Mouse (Mus musculus) hindbrain, embryonic 11.5 days (tissue): ENCODE results near the gene Snapc4. TPM values are rescaled to one million over a fixed set of nuclear protein-coding genes. Genes with fewer than 3 reads are reported as not detected.

Experiments
- ATAC-seq: fragments of 200-750 bp; cut with Nextera tagmentation; 2 replicates; pipeline ENCODE4 v1.8.0; 2017; ENCODE audit warnings: mild to moderate bottlenecking, moderate TSS enrichment, moderate library complexity; ENCODE audit not compliant: low FRiP score
- DNase-seq: peaks from one replicate; pipeline ENCODE4 v3.0.0-alpha.2; 2015; ENCODE audit warnings: low spot score
- H3K27ac ChIP-seq: fragments of 300-500 bp; sonication (generic); 2 replicates; pipeline ENCODE4 v1.5.1; 2014; ENCODE audit warnings: mild to moderate bottlenecking, low read depth, low read length
- H3K27me3 ChIP-seq: fragments of 300-500 bp; sonication (generic); 2 replicates; pipeline ENCODE4 v1.6.1; 2014; ENCODE audit warnings: mild to moderate bottlenecking, low read length, moderate library complexity, mixed read lengths; ENCODE audit not compliant: control insufficient read depth, insufficient read depth
- H3K36me3 ChIP-seq: fragments of 300-500 bp; sonication (generic); 2 replicates; pipeline ENCODE4 v1.6.1; 2014; ENCODE audit warnings: mild to moderate bottlenecking, low read length, moderate library complexity, mixed read lengths; ENCODE audit not compliant: control insufficient read depth, insufficient read depth
- H3K4me1 ChIP-seq: fragments of 300-500 bp; sonication (generic); replicated peaks from 2 replicates; pipeline ENCODE4 v1.6.1; 2014; ENCODE audit warnings: low read length, mixed read lengths; ENCODE audit not compliant: control insufficient read depth, insufficient read depth
- H3K4me2 ChIP-seq: fragments of 300-500 bp; sonication (generic); replicated peaks from 2 replicates; pipeline ENCODE4 v1.6.1; 2014; ENCODE audit warnings: mild to moderate bottlenecking, low read depth, low read length
- H3K4me3 ChIP-seq: fragments of 300-500 bp; sonication (generic); 2 replicates; pipeline ENCODE4 v1.5.1; 2014; ENCODE audit warnings: low read depth, low read length
- H3K9ac ChIP-seq: fragments of 300-500 bp; sonication (generic); 2 replicates; pipeline ENCODE4 v1.6.1; 2014; ENCODE audit warnings: low read depth, low read length
- H3K9me3 ChIP-seq: fragments of 300-500 bp; sonication (generic); 2 replicates; pipeline ENCODE4 v1.6.1; 2016; ENCODE audit warnings: low read length; ENCODE audit not compliant: control insufficient read depth
- WGBS: fragments of 180-500 bp; shearing (Covaris S2); extraction: QIAGEN DNeasy Blood & Tissue Kit; methylation state at CpG from one replicate; pipeline ENCODE4 v1.1.7; 2014; 5-methylcytosine and 5-hydroxymethylcytosine counted together
- polyA plus RNA-seq: library from polyadenylated mRNA; unstranded; fragments of >200 nt; fragmentation: Nextera tagmentation; extraction: Ambion mirVana; gene quantifications from 2 replicates; pipeline ENCODE4 v1.2.1, GENCODE M21; 2014

The Snapc4 gene
- polyA plus RNA-seq, 1 experiment from 2014 or later: 22.1 TPM

DNA sequence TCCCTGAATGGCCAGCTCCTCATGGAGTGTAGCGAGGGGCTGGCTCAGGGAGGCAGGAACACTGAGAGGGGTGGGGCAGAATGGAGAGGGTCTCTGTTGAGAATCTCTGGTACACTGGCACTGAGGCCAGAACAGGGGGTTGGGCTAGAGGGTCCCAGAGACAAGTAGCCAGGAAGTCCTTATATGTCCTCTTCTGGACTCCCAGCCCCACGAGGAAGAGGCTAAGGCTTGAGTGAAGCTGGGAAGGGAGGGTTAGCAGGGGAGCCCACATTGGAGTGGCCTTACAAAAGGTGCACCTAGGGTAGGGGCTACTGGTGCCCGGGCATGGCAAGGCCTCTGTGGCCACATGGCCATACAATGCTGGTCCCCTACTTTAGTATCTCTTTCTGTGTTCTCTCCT, 63.1 kb downstream of the Snapc4 start:
- Histone ChIP-seq H3K27ac (no peak overlapping the region), H3K4me2 (peak overlapping the region; percentile 83), H3K9ac (peak overlapping the region; percentile 76; the same call in 1 of the 2 replicates), H3K4me1 (peaks cover 12% of the 10 kb centered on the region; the same call in 1 of the 2 replicates), H3K9me3 (no peaks in the 10 kb centered on the region), H3K36me3 (no peaks in the 10 kb centered on the region), H3K27me3 (no peaks in the 10 kb centered on the region), H3K4me3 (peak overlapping the region; percentile 81)
- ATAC-seq: no peak
- DNase-seq: no peak
- 74% methylated on average over 3 of the region's 3 CpGs for WGBS

- Histone ChIP-seq H3K27me3 (no peaks in the 10 kb centered on the region), H3K9me3 (no peaks in the 10 kb centered on the region), H3K4me3 (peak overlapping the region; percentile 81), H3K9ac (peak overlapping the region; percentile 76), H3K27ac (peak overlapping the region; percentile 92; the same call in 1 of the 2 replicates), H3K36me3 (no peaks in the 10 kb centered on the region), H3K4me2 (peak overlapping the region; percentile 83), H3K4me1 (peaks cover 12% of the 10 kb centered on the region; the same call in 1 of the 2 replicates)
- ATAC-seq (no peak), DNase-seq (no peak)
- WGBS: 67% methylated on average over 9 of the region's 9 CpGs
Observed at GRCm38 (mm10) chr2:26316576-26317246, 63.7 kb downstream of the Snapc4 start.

DNA sequence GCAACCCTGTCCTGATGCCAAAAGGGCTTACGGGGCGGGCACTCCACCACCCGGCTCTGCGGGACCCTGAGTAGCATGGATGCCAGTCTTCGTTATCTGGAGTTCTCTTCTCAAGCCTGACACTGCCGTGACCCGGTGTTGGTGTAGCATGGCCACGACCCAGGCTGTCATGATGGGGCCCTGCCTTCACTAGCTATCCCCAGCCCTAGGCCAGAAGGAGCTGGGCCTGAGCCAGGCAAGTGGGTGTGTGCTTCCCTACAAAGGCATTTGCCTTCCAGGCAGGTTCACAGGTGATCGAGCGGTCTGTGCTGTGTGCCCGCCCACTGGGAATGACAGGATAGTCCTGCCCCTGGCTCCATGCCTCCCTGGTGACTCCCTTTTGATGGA, 64.5 kb downstream of the Snapc4 start:
- DNase-seq (no peak), ATAC-seq (peak; percentile 57)
- Histone ChIP-seq H3K4me1 (peaks cover 12% of the 10 kb centered on the region; the same call in 1 of the 2 replicates), H3K4me3 (peak overlapping the region; percentile 81), H3K27ac (peak overlapping the region; percentile 92), H3K9ac (peak overlapping the region; percentile 76), H3K27me3 (no peaks in the 10 kb centered on the region), H3K4me2 (peak overlapping the region; percentile 83), H3K9me3 (no peaks in the 10 kb centered on the region), H3K36me3 (no peaks in the 10 kb centered on the region)
- WGBS: 1% methylated on average over 11 of the region's 11 CpGs

DNA sequence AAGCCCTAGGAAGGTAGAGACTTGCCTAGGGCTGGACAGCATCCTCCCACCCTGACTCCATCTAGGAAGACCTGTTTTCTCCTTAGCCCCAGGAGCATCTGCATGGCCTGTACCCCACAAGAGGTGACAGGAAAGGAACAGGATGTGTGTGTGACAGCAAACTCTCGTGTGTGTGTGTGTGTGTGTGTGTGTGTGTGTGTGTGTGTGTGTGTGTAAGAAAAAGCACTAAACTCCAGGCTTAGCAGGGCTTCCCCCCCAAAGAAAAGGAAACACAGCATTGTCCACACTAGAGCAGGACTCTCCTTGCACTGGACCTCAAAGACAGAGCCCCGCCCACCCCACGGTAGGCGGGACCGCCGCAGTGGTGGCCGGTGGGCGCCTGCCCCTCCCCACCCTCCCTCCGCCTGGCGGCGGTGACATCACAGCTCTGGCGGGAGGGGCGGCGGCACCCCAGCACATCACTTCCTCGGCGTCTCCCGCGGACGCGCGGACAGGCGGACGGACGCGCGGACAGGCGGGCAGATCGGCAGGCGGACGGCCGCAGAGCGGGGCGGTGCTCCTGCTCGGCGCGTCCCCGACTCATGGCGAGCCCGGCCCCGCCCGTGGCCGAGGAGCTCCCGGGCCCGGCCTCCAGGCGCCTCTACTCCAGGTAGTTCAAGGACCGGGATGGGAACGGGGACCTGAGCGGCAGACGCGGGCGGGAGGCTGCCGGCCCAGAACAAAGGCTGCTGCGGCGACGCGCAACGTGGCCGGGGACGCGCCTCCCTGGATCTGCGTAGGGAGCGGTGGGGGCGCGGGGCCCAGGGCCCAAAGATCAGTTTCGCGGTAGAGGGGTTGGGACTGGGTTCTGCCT, 65.2 kb downstream of the Snapc4 start, which contains the start of gene Gpsm1:
Gene Gpsm1, plus strand, starts transcription at position 444 of the 853 bp plus-strand sequence.
- H3K4me2 ChIP-seq: peak within 1 kb of the TSS; percentile 83
- peak within 1 kb of the TSS; percentile 81 for H3K4me3 ChIP-seq
- H3K4me1 ChIP-seq: peaks cover 12% of the 10 kb centered on the region; the same call in 1 of the 2 replicates
- no peaks in the 10 kb centered on the region for H3K9me3 ChIP-seq
- peak; percentile 87 for ATAC-seq
- peak; percentile 93 for DNase-seq
- peak within 1 kb of the TSS; percentile 92 for H3K27ac ChIP-seq
- peak within 1 kb of the TSS; percentile 76 for H3K9ac ChIP-seq
- no peaks in the 10 kb centered on the region for H3K27me3 ChIP-seq
- no peaks in the 10 kb centered on the region for H3K36me3 ChIP-seq
- 1% methylated on average over 40 of the region's 66 CpGs for WGBS

DNA sequence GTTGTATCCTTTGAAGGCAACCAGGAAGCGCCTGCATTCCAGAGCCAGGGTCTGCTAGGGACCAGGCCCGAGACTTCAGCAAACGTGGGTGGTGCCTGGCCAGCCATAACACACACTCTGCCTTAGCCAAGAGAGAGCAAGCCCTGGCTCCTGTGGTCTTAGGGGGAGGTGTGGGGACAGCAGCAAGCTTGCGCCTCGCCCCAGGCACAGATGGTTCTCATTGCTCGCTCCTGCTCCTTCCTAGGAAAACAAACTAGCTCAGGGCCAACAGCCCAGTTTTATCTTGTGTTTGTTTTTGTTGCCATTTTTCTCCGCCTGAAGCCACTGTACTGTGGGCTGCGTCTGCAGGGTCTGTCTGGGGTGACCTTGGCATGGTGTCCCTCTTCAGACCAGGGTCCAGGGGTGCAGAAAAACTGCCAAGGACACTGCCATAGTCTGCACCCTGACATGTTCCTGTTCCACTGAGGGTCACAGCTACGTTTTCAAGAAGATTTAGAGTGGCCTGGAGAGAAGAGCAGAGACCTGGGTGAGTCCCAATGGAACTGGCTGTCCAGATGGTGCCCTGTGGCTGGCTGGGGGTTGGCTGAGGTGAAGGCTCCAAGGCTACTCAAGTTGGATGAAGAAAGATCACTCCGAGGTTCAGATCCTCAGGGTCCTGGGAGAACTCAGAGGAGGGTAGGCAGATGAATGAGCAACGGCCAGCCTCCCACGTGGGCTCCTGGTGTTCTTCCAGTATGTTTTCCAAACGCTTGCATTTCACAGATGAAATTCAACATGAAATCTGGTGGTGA, 66.0 kb downstream of the Snapc4 start:
- Histone ChIP-seq H3K9ac (peak overlapping the region; percentile 42; the same call in 1 of the 2 replicates), H3K4me3 (peak overlapping the region; percentile 81), H3K27ac (peak overlapping the region; percentile 92), H3K36me3 (no peaks in the 10 kb centered on the region), H3K4me1 (peaks cover 15% of the 10 kb centered on the region; the same call in 1 of the 2 replicates), H3K27me3 (no peaks in the 10 kb centered on the region), H3K4me2 (no peak overlapping the region), H3K9me3 (no peaks in the 10 kb centered on the region)
- DNase-seq (peak; percentile 34), ATAC-seq (no peak)
- 53% methylated on average over 13 of the region's 13 CpGs for WGBS

GRCm38 (mm10) chr2:26313394-26313793, 67.1 kb downstream of the Snapc4 start:
- no peak overlapping the region for H3K9ac ChIP-seq
- DNase-seq (no peak), ATAC-seq (no peak)
- no peaks in the 10 kb centered on the region for H3K9me3 ChIP-seq
- 97% methylated on average over 1 of the region's 1 CpGs for WGBS
- H3K36me3 ChIP-seq: no peaks in the 10 kb centered on the region
- peaks cover 15% of the 10 kb centered on the region; the same call in 1 of the 2 replicates for H3K4me1 ChIP-seq
- no peak overlapping the region for H3K4me2 ChIP-seq
- H3K27me3 ChIP-seq: no peaks in the 10 kb centered on the region
- no peak overlapping the region for H3K4me3 ChIP-seq
- H3K27ac ChIP-seq: no peak overlapping the region

- WGBS: 57% methylated on average over 2 of the region's 2 CpGs
- Histone ChIP-seq H3K27ac (no peak overlapping the region), H3K4me2 (no peak overlapping the region), H3K4me1 (peaks cover 12% of the 10 kb centered on the region; the same call in 1 of the 2 replicates), H3K4me3 (no peak overlapping the region), H3K36me3 (no peaks in the 10 kb centered on the region), H3K9ac (no peak overlapping the region), H3K27me3 (no peaks in the 10 kb centered on the region), H3K9me3 (no peaks in the 10 kb centered on the region)
- DNase-seq: no peak
- ATAC-seq: no peak
Observed at GRCm38 (mm10) chr2:26312812-26313211, 67.6 kb downstream of the Snapc4 start.
